Mouse (Mus musculus) MEL (cell line): ENCODE measurements around the gene Lamb1. TPM values are rescaled to one million over a fixed set of nuclear protein-coding genes. Genes with fewer than 3 reads are reported as not detected.

Experiments
- DNase-seq: peaks from one replicate; pipeline ENCODE4 v3.0.0; 2011; ENCODE audit warnings: low read depth, low spot score
- H3K27ac ChIP-seq: 2 replicates; pipeline ENCODE4 v1.5.1; 2012; ENCODE audit warnings: low read depth, mild to moderate bottlenecking, control low read depth, low read length, moderate library complexity; ENCODE audit not compliant: control insufficient read depth
- H3K27me3 ChIP-seq, 2 experiments: fragments of 150-350 bp in 1 of 2; sonication (generic) in 1 of 2; 2 replicates each; pipeline ENCODE4 v1.6.1; 2012; ENCODE audit warnings: low read length in 2 of 2, mild to moderate bottlenecking in 2 of 2, improper control_type of control experiment in 1 of 2, moderate library complexity in 1 of 2; ENCODE audit not compliant: insufficient read depth in 2 of 2, control insufficient read depth in 1 of 2
- H3K36me3 ChIP-seq, 2 experiments: 2 replicates each; pipeline ENCODE4 v1.6.1; 2012 to 2014; ENCODE audit warnings: low read length in 2 of 2, improper control_type of control experiment in 1 of 2, inconsistent platforms in 1 of 2, mild to moderate bottlenecking in 1 of 2; ENCODE audit not compliant: insufficient read depth in 2 of 2, control insufficient read depth in 1 of 2
- H3K4me1 ChIP-seq, 2 experiments: fragments of 150-350 bp in 1 of 2; sonication (generic) in 1 of 2; 2 replicates each; pipeline ENCODE4 v1.6.1; 2012; ENCODE audit warnings: low read length in 2 of 2, improper control_type of control experiment in 1 of 2, mild to moderate bottlenecking in 1 of 2; ENCODE audit not compliant: insufficient read depth in 2 of 2, control insufficient read depth in 1 of 2
- H3K4me3 ChIP-seq, 2 experiments: fragments of 150-350 bp in 1 of 2; sonication (generic) in 1 of 2; 2 replicates each; pipeline ENCODE4 v1.5.1; 2012; ENCODE audit warnings: low read depth in 2 of 2, low read length in 2 of 2, mild to moderate bottlenecking in 2 of 2, moderate library complexity in 2 of 2, control low read depth in 1 of 2, improper control_type of control experiment in 1 of 2; ENCODE audit not compliant: control insufficient read depth in 1 of 2, insufficient read depth in 1 of 2
- H3K79me2 ChIP-seq: 2 replicates; pipeline ENCODE4 v1.6.1; 2012; ENCODE audit warnings: mild to moderate bottlenecking, low read length, moderate library complexity; ENCODE audit not compliant: control insufficient read depth, poor library complexity, insufficient read depth
- H3K9ac ChIP-seq: 2 replicates; pipeline ENCODE4 v1.6.1; 2012; ENCODE audit warnings: low read depth, mild to moderate bottlenecking, control low read depth, low read length, moderate library complexity; ENCODE audit not compliant: control insufficient read depth, poor library complexity, severe bottlenecking
- H3K9me3 ChIP-seq: fragments of 150-350 bp; sonication (generic); replicated peaks from 2 replicates; pipeline ENCODE4 v1.6.1; 2012; ENCODE audit warnings: mild to moderate bottlenecking, low read length, improper control_type of control experiment, moderate library complexity; ENCODE audit not compliant: insufficient read depth
- BHLHE40 ChIP-seq: IDR thresholded peaks from 2 replicates; pipeline ENCODE4 v1.6.1; 2012; ENCODE audit warnings: low read depth, mild to moderate bottlenecking, inconsistent platforms, low read length, improper control_type of control experiment, borderline replicate concordance
- CHD2 ChIP-seq: IDR thresholded peaks from 2 replicates; pipeline ENCODE4 v1.6.1; 2011; ENCODE audit warnings: low read length, improper control_type of control experiment
- CTCF ChIP-seq, 3 experiments: IDR thresholded peaks in 2 of 3; conservative IDR thresholded peaks in 1 of 3; 2 replicates each; pipeline ENCODE4 v1.5.1; 2011 to 2012; ENCODE audit warnings: low read length in 3 of 3, low read depth in 2 of 3, mild to moderate bottlenecking in 2 of 3, improper control_type of control experiment in 1 of 3, inconsistent platforms in 1 of 3, mixed read lengths in 1 of 3, moderate library complexity in 1 of 3; ENCODE audit not compliant: control insufficient read depth in 1 of 3, insufficient read depth in 1 of 3, poor library complexity in 1 of 3, severe bottlenecking in 1 of 3
- EP300 ChIP-seq, 2 experiments: IDR thresholded peaks; 2 replicates each; pipeline ENCODE4 v1.6.1; 2011; ENCODE audit warnings: improper control_type of control experiment in 2 of 2, low read length in 2 of 2, low read depth in 1 of 2, mild to moderate bottlenecking in 1 of 2
- ETS1 ChIP-seq: IDR thresholded peaks from 2 replicates; pipeline ENCODE4 v1.6.1; 2012; ENCODE audit warnings: low read depth, mild to moderate bottlenecking, inconsistent platforms, low read length, improper control_type of control experiment, moderate library complexity
- GATA1 ChIP-seq: IDR thresholded peaks from 2 replicates; pipeline ENCODE4 v1.6.1; 2011; ENCODE audit warnings: low read depth, low read length, improper control_type of control experiment
- JUND ChIP-seq: IDR thresholded peaks from 2 replicates; pipeline ENCODE4 v1.6.1; 2011; ENCODE audit warnings: low read depth, mild to moderate bottlenecking, improper control_type of control experiment, low read length
- MAX ChIP-seq: IDR thresholded peaks from 2 replicates; pipeline ENCODE4 v1.6.1; 2011; ENCODE audit warnings: low read length, improper control_type of control experiment
- MEF2A ChIP-seq: IDR thresholded peaks from 2 replicates; pipeline ENCODE4 v1.6.1; 2014; ENCODE audit warnings: low read depth, mild to moderate bottlenecking, inconsistent platforms, low read length, improper control_type of control experiment; ENCODE audit not compliant: poor library complexity, insufficient replicate concordance, severe bottlenecking; ENCODE audit errors: extremely low read depth
- MYC ChIP-seq: IDR thresholded peaks from 2 replicates; pipeline ENCODE4 v1.6.1; 2011; ENCODE audit warnings: low read depth, mild to moderate bottlenecking, low read length, improper control_type of control experiment, moderate library complexity
- NRF1 ChIP-seq: IDR thresholded peaks from 2 replicates; pipeline ENCODE4 v1.6.1; 2014; ENCODE audit warnings: low read depth, mild to moderate bottlenecking, inconsistent platforms, low read length, improper control_type of control experiment, moderate library complexity; ENCODE audit not compliant: poor library complexity, insufficient read depth, severe bottlenecking
- POLR2AphosphoS5 ChIP-seq: IDR thresholded peaks from 2 replicates; pipeline ENCODE4 v1.6.1; 2012; ENCODE audit warnings: low read depth, borderline replicate concordance, mild to moderate bottlenecking, inconsistent platforms, low read length, moderate library complexity, mixed read lengths
- RAD21 ChIP-seq: IDR thresholded peaks from 2 replicates; pipeline ENCODE4 v1.6.1; 2011; ENCODE audit warnings: mild to moderate bottlenecking, low read depth, low read length, improper control_type of control experiment
- RCOR1 ChIP-seq: IDR thresholded peaks from 2 replicates; pipeline ENCODE4 v1.6.1; 2012; ENCODE audit warnings: low read depth, mild to moderate bottlenecking, inconsistent platforms, low read length, improper control_type of control experiment
- SIN3A ChIP-seq: IDR thresholded peaks from 2 replicates; pipeline ENCODE4 v1.6.1; 2012; ENCODE audit warnings: low read length, improper control_type of control experiment, inconsistent platforms
- SMC3 ChIP-seq: IDR thresholded peaks from 2 replicates; pipeline ENCODE4 v1.6.1; 2011; ENCODE audit warnings: low read depth, low read length, improper control_type of control experiment
- TBP ChIP-seq: IDR thresholded peaks from 2 replicates; pipeline ENCODE4 v1.8.0; 2011; ENCODE audit warnings: low read depth, low read length, improper control_type of control experiment
- TCF12 ChIP-seq: IDR thresholded peaks from 2 replicates; pipeline ENCODE4 v1.6.1; 2014; ENCODE audit warnings: low read depth, mild to moderate bottlenecking, inconsistent platforms, low read length, improper control_type of control experiment, moderate library complexity
- USF1 ChIP-seq: IDR thresholded peaks from 2 replicates; pipeline ENCODE4 v1.6.1; 2014; ENCODE audit warnings: low read depth, mild to moderate bottlenecking, inconsistent platforms, low read length, improper control_type of control experiment, moderate library complexity
- ZKSCAN1 ChIP-seq: IDR thresholded peaks from 2 replicates; pipeline ENCODE4 v1.6.1; 2012; ENCODE audit warnings: low read depth, mild to moderate bottlenecking, inconsistent platforms, low read length, improper control_type of control experiment, moderate library complexity
- ZNF384 ChIP-seq: IDR thresholded peaks from 2 replicates; pipeline ENCODE4 v1.6.1; 2012; ENCODE audit warnings: low read depth, mild to moderate bottlenecking, inconsistent platforms, low read length, improper control_type of control experiment
- polyA plus RNA-seq, 2 experiments: library from polyadenylated mRNA; stranded (reverse) in 1 of 2; unstranded in 1 of 2; fragments of >175 nt in 1 of 2; fragments of >200 nt in 1 of 2; gene quantifications; 2 replicates each; pipeline versions ENCODE4 v1.2.1 to v1.2.4; 2012; ENCODE audit warnings: low replicate concordance in 2 of 2, low read depth in 1 of 2; ENCODE audit not compliant: insufficient read length in 2 of 2, insufficient read depth in 1 of 2, missing spikeins in 1 of 2
- total RNA-seq: library from RNA; depleted of rRNA; stranded (reverse); fragments of 300-350 nt; gene quantifications from 2 replicates; pipeline ENCODE4 v1.2.3, GENCODE M21; 2012

Lamb1 gene
- total and polyA plus RNA-seq, 3 experiments: 0.03 TPM; not detected in 2

- peaks cover 0 to 2% of the 10 kb centered on the region in 2 experiments; a peak in 2 of 4 replicates for H3K27me3 ChIP-seq
- H3K36me3 ChIP-seq: no peaks in the 10 kb centered on the region
- no peak within 1 kb of the TSS for H3K4me3 ChIP-seq
Measured at GRCm38 (mm10) chr12:31240470-31240869, 24.6 kb upstream of the Lamb1 start, which contains the start of gene Gm6993. TSS of gene Gm6993 (plus strand) at chr12:31240770.

GRCm38 (mm10) chr12:31241595-31242342 lies 23.3 kb upstream of the Lamb1 start:
- Histone ChIP-seq H3K27ac (no peak overlapping the region), H3K9ac (no peak overlapping the region)
- TF ChIP-seq POLR2AphosphoS5: no peak
- no peak for TF ChIP-seq MEF2A
- TF ChIP-seq ZKSCAN1: no peak
- TF ChIP-seq RAD21: no peak
- TF ChIP-seq USF1: no peak
- no peak for TF ChIP-seq CTCF (IDR thresholded peaks at IDR 0.05 in 2 of 3, conservative IDR thresholded peaks at IDR 0.05 in 1 of 3; ENCODE audit: control insufficient read depth in 1 of 3, insufficient read depth in 1 of 3, low read depth in 2 of 3, low read length in 3 of 3, poor library complexity in 1 of 3, severe bottlenecking in 1 of 3)
- TF ChIP-seq RCOR1: no peak
- TF ChIP-seq CHD2: no peak
- no peak for TF ChIP-seq MAX
- TF ChIP-seq ETS1: no peak
- TF ChIP-seq TBP: no peak
- TF ChIP-seq TCF12: no peak
- TF ChIP-seq EP300 (IDR thresholded peaks at IDR 0.05; ENCODE audit: low read depth in 1 of 2, low read length in 2 of 2): no peak
- no peak for TF ChIP-seq ZNF384
- TF ChIP-seq MYC: no peak
- TF ChIP-seq, all 39 proteins: peak for 0
- Histone ChIP-seq H3K79me2 (no peaks in the 10 kb centered on the region), H3K9me3 (no peaks in the 10 kb centered on the region), H3K36me3 (no peaks in the 10 kb centered on the region), H3K4me1 (no peaks in the 10 kb centered on the region), H3K27me3 (peaks cover 0 to 2% of the 10 kb centered on the region in 2 experiments; a peak in 1 of 4 replicates), H3K4me3 (no peak overlapping the region)
- DNase-seq: no peak

More at GRCm38 (mm10) chr12:31240470-31240869, 24.6 kb upstream of the Lamb1 start, which contains the start of gene Gm6993:
- H3K27ac ChIP-seq: no peak within 1 kb of the TSS
- no peak within 1 kb of the TSS for H3K9ac ChIP-seq
- H3K4me1 ChIP-seq: no peaks in the 10 kb centered on the region
- H3K79me2 ChIP-seq: no peaks in the 10 kb centered on the region
- TF ChIP-seq MAX (no peak), NRF1 (no peak), SIN3A (no peak), CHD2 (no peak), SMC3 (no peak), JUND (no peak), GATA1 (no peak), BHLHE40 (no peak)
- DNase-seq: no peak
- H3K9me3 ChIP-seq: no peaks in the 10 kb centered on the region
